Mouse (Mus musculus) limb, embryonic 15.5 days (tissue): ENCODE measurements around the gene Neurl1a. TPM values are rescaled to one million over a fixed set of nuclear protein-coding genes. Genes with fewer than 3 reads are reported as not detected.

Experiments
- ATAC-seq: fragments of 200-750 bp; cut with Nextera tagmentation; 2 replicates; pipeline ENCODE4 v1.8.0; 2017; ENCODE audit warnings: low read depth, moderate TSS enrichment; ENCODE audit not compliant: insufficient number of reproducible peaks, low FRiP score, low TSS enrichment
- H3K27ac ChIP-seq: fragments of 300-500 bp; sonication (generic); 2 replicates; pipeline ENCODE4 v1.5.1; 2015; ENCODE audit warnings: moderate library complexity, mild to moderate bottlenecking, inconsistent platforms
- H3K27me3 ChIP-seq: fragments of 300-500 bp; sonication (generic); 2 replicates; pipeline ENCODE4 v1.6.1; 2015; ENCODE audit warnings: inconsistent platforms
- H3K36me3 ChIP-seq: fragments of 300-500 bp; sonication (generic); 2 replicates; pipeline ENCODE4 v1.6.1; 2015; ENCODE audit warnings: inconsistent platforms
- H3K4me1 ChIP-seq: fragments of 300-500 bp; sonication (generic); 2 replicates; pipeline ENCODE4 v1.6.1; 2015; ENCODE audit warnings: inconsistent platforms
- H3K4me2 ChIP-seq: fragments of 300-500 bp; sonication (generic); 2 replicates; pipeline ENCODE4 v1.6.1; 2015; ENCODE audit warnings: mild to moderate bottlenecking, inconsistent platforms
- H3K4me3 ChIP-seq: fragments of 300-500 bp; sonication (generic); 2 replicates; pipeline ENCODE4 v1.5.1; 2015; ENCODE audit warnings: mild to moderate bottlenecking, inconsistent platforms
- H3K9ac ChIP-seq: fragments of 300-500 bp; sonication (generic); 2 replicates; pipeline ENCODE4 v1.6.1; 2015; ENCODE audit warnings: inconsistent platforms
- H3K9me3 ChIP-seq: fragments of 300-500 bp; sonication (generic); 2 replicates; pipeline ENCODE4 v1.6.1; 2016; ENCODE audit warnings: inconsistent platforms
- WGBS: fragments of 180-500 bp; shearing (Covaris S2); methylation state at CpG from one replicate; pipeline ENCODE4 v1.1.7; 2015; 5-methylcytosine and 5-hydroxymethylcytosine counted together
- polyA plus RNA-seq: library from polyadenylated mRNA; unstranded; fragments of >200 nt; fragmentation: Nextera tagmentation; extraction: Ambion mirVana; gene quantifications from 2 replicates; pipeline ENCODE4 v1.2.1, GENCODE M21; 2015

The Neurl1a gene
- polyA plus RNA-seq, 1 experiment from 2014 or later = 6.2 TPM

- Histone ChIP-seq H3K4me3 (no peak overlapping the region), H3K9ac (no peak overlapping the region), H3K4me2 (no peak overlapping the region), H3K4me1 (peaks cover 10% of the 10 kb centered on the region; the same call in 1 of the 2 replicates), H3K27ac (no peak overlapping the region), H3K9me3 (no peaks in the 10 kb centered on the region), H3K27me3 (peaks cover 8% of the 10 kb centered on the region; the same call in 1 of the 2 replicates), H3K36me3 (no peaks in the 10 kb centered on the region)
- ATAC-seq = no peak
- 78% methylated on average over 5 of the region's 5 CpGs for WGBS
These were observed 30.3 kb upstream of the Neurl1a start for GRCm38 (mm10) chr19:47148267-47148847.

GRCm38 (mm10) chr19:47149854-47150253 lies 28.8 kb upstream of the Neurl1a start:
- no peak overlapping the region for H3K9ac ChIP-seq
- ATAC-seq = no peak
- no peak overlapping the region for H3K4me2 ChIP-seq
- H3K27ac ChIP-seq = no peak overlapping the region
- H3K4me1 ChIP-seq = peaks cover 10% of the 10 kb centered on the region; the same call in 1 of the 2 replicates
- WGBS = 27% methylated on average over 3 of the region's 4 CpGs
- peaks cover 8% of the 10 kb centered on the region; the same call in 1 of the 2 replicates for H3K27me3 ChIP-seq
- H3K36me3 ChIP-seq = no peaks in the 10 kb centered on the region
- H3K4me3 ChIP-seq = no peak overlapping the region
- H3K9me3 ChIP-seq = no peaks in the 10 kb centered on the region

GRCm38 (mm10) chr19:47151332-47152061 lies 27.1 kb upstream of the Neurl1a start:
- Histone ChIP-seq H3K27ac (no peak overlapping the region), H3K4me1 (peaks cover 10% of the 10 kb centered on the region; the same call in 1 of the 2 replicates), H3K4me3 (peak overlapping the region; percentile 28), H3K4me2 (peak overlapping the region; percentile 52), H3K36me3 (no peaks in the 10 kb centered on the region), H3K27me3 (peaks cover 8% of the 10 kb centered on the region; the same call in 1 of the 2 replicates), H3K9ac (no peak overlapping the region), H3K9me3 (no peaks in the 10 kb centered on the region)
- 28% methylated on average over 32 of the region's 32 CpGs for WGBS
- no peak for ATAC-seq

GRCm38 (mm10) chr19:47152062-47152369 lies 26.6 kb upstream of the Neurl1a start:
- Histone ChIP-seq H3K36me3 (no peaks in the 10 kb centered on the region), H3K4me2 (peak overlapping the region; percentile 52), H3K4me3 (peak overlapping the region; percentile 28), H3K9ac (no peak overlapping the region), H3K27ac (no peak overlapping the region), H3K4me1 (peaks cover 10% of the 10 kb centered on the region; the same call in 1 of the 2 replicates), H3K27me3 (peaks cover 8% of the 10 kb centered on the region; the same call in 1 of the 2 replicates), H3K9me3 (no peaks in the 10 kb centered on the region)
- ATAC-seq = no peak
- 58% methylated on average over 12 of the region's 12 CpGs for WGBS

DNA sequence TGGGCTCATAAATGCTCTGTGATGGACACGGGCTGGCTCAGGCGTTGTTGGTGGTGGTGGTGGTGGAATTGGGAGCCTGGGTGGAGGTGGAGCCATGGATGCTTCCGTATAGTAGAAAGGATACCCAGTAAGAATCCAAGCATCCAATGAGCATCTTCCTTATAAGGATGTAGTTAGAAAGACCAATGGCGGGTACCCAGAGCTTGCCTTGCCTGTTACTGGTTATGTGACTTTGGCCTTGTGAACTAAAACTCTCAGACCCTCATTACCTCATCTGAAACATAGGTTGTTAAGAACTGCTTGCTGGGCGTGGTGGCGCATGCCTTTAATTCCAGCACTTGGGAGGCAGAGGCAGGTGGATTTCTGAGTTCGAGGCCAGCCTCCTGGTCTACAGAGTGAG lies 24.9 kb upstream of the Neurl1a start:
- Histone ChIP-seq H3K36me3 (no peaks in the 10 kb centered on the region), H3K4me3 (no peak overlapping the region), H3K4me2 (no peak overlapping the region), H3K27ac (no peak overlapping the region), H3K9me3 (no peaks in the 10 kb centered on the region), H3K9ac (no peak overlapping the region), H3K4me1 (peaks cover 10% of the 10 kb centered on the region; the same call in 1 of the 2 replicates), H3K27me3 (peaks cover 8% of the 10 kb centered on the region; the same call in 1 of the 2 replicates)
- 85% methylated on average over 7 of the region's 7 CpGs for WGBS
- ATAC-seq = no peak

GRCm38 (mm10) chr19:47157664-47158063 lies 21.0 kb upstream of the Neurl1a start, which contains the start of gene Calhm3:
Calhm3 (minus strand) TSS chr19:47157764.
- Histone ChIP-seq H3K4me1 (no peaks in the 10 kb centered on the region), H3K9me3 (no peaks in the 10 kb centered on the region), H3K27me3 (no peaks in the 10 kb centered on the region), H3K9ac (no peak within 1 kb of the TSS), H3K4me2 (no peak within 1 kb of the TSS), H3K27ac (no peak within 1 kb of the TSS), H3K36me3 (no peaks in the 10 kb centered on the region), H3K4me3 (no peak within 1 kb of the TSS)
- ATAC-seq = no peak
- 80% methylated on average over 11 of the region's 11 CpGs for WGBS

GRCm38 (mm10) chr19:47161669-47162068 lies 17.0 kb upstream of the Neurl1a start:
- no peak overlapping the region for H3K4me2 ChIP-seq
- H3K36me3 ChIP-seq = no peaks in the 10 kb centered on the region
- no peak for ATAC-seq
- H3K27me3 ChIP-seq = no peaks in the 10 kb centered on the region; the same call in 1 of the 2 replicates
- 56% methylated on average over 4 of the region's 4 CpGs for WGBS
- H3K4me3 ChIP-seq = no peak overlapping the region
- H3K27ac ChIP-seq = no peak overlapping the region
- no peaks in the 10 kb centered on the region for H3K4me1 ChIP-seq
- H3K9me3 ChIP-seq = no peaks in the 10 kb centered on the region
- no peak overlapping the region for H3K9ac ChIP-seq

DNA sequence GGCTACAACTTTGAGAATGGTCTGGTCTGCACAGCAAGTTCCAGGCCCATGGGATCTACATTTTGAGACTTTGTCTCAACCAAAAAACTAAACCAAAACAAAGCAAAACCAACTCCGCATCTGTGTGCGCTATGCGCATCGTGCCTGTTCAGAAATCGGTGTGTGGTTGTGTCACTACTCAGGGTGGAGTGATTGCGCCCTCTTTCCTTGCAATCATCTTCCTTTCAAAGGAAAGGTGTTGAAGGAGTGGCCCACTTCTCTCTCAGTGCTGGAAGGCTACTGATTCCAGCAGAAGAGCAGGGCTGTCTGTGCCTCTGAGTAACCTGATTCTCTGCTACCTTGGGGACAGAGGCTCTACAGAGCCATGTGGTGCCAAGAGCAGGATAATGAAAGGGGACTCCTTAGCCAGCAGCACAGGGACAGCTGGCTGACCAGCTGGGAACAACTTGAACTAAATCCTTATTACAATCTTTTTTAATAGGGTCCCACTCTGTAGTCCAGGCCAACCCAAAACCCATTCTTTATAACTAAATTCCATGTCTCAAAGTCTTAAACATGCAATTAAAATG lies 15.4 kb upstream of the Neurl1a start:
- Histone ChIP-seq H3K9me3 (no peaks in the 10 kb centered on the region), H3K4me1 (peaks cover under 1% of the 10 kb centered on the region; the same call in 1 of the 2 replicates), H3K36me3 (no peaks in the 10 kb centered on the region), H3K27ac (no peak overlapping the region), H3K9ac (no peak overlapping the region), H3K4me3 (no peak overlapping the region), H3K4me2 (no peak overlapping the region), H3K27me3 (no peaks in the 10 kb centered on the region; the same call in 1 of the 2 replicates)
- ATAC-seq = no peak
- WGBS = 84% methylated on average over 6 of the region's 6 CpGs

DNA sequence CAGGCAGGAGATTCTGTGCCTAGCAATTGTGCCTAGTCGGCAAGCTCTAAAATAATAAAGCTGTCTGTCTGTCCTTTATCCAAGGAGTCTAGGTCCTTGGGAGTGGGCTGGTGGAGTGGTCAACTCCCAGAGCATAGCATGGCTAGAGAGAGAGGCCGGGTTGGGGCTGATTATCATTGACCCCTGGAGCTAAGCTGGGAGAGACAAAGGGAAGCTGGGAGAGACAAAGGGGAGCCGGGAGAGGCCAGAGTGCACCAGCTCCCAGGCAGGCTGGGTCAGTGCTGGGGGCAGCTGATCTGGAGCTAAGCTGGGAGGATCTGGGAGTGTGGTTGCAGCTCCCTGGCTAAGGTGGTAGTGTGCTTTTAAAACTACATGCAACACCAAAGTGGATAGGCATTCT lies 11.9 kb upstream of the Neurl1a start:
- no peak overlapping the region for H3K9ac ChIP-seq
- H3K4me2 ChIP-seq = no peak overlapping the region
- H3K4me3 ChIP-seq = no peak overlapping the region
- H3K27me3 ChIP-seq = no peaks in the 10 kb centered on the region; the same call in 1 of the 2 replicates
- H3K4me1 ChIP-seq = peaks cover 7% of the 10 kb centered on the region
- no peak overlapping the region for H3K27ac ChIP-seq
- ATAC-seq = no peak
- H3K36me3 ChIP-seq = no peaks in the 10 kb centered on the region
- no peaks in the 10 kb centered on the region for H3K9me3 ChIP-seq
- 44% methylated on average over 3 of the region's 3 CpGs for WGBS

DNA sequence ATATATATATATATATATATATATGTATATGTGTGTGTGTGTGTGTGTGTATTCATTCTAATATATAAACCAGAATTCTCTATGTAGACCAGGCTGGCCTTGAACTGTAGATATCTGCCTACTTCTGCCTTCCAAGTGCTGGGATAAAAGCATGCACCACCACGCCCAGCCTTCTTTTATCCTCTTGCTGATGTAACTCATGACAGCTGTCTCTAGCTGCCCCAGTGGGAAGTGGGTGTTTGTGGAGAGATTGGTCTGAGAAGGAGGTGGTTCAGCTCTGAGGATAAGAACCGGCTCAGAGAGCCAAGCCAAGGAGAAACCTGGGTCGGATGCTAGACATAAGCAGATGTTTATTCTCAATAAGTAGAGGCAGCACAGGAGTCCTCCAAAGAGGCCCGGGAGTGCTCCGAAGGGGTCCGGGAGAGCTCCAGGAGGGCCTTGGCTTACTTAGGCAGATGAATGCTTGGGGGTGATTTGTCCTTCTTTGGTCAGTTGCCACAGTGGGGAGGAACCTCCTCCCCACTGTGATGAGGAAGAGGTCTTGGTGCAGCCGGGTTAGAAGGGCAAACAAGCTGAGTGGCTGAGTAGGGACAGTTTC lies 10.9 kb upstream of the Neurl1a start:
- H3K27me3 ChIP-seq = no peaks in the 10 kb centered on the region; the same call in 1 of the 2 replicates
- H3K4me1 ChIP-seq = peaks cover 7% of the 10 kb centered on the region
- no peaks in the 10 kb centered on the region for H3K9me3 ChIP-seq
- no peak overlapping the region for H3K27ac ChIP-seq
- H3K9ac ChIP-seq = no peak overlapping the region
- ATAC-seq = no peak
- H3K4me3 ChIP-seq = no peak overlapping the region
- 63% methylated on average over 7 of the region's 7 CpGs for WGBS
- no peaks in the 10 kb centered on the region for H3K36me3 ChIP-seq
- H3K4me2 ChIP-seq = peak overlapping the region; percentile 33; the same call in 1 of the 2 replicates

- 0 out of 2 replicates have a peak, but pooled peaks have one; percentile 50 for ATAC-seq
- WGBS = 10% methylated on average over 13 of the region's 13 CpGs
- no peaks in the 10 kb centered on the region; the same call in 1 of the 2 replicates for H3K27me3 ChIP-seq
- no peak overlapping the region for H3K27ac ChIP-seq
- H3K4me3 ChIP-seq = peak overlapping the region; percentile 7; the same call in 1 of the 2 replicates
- 0 out of 2 replicates have a peak overlapping the region, but pooled peaks have one; percentile 17 for H3K9ac ChIP-seq
- H3K4me1 ChIP-seq = peaks cover 7% of the 10 kb centered on the region
- H3K4me2 ChIP-seq = peak overlapping the region; percentile 33
- no peaks in the 10 kb centered on the region for H3K9me3 ChIP-seq
- H3K36me3 ChIP-seq = no peaks in the 10 kb centered on the region
These were observed 10.4 kb upstream of the Neurl1a start for GRCm38 (mm10) chr19:47168223-47168622.
